Mouse (Mus musculus) embryonic facial prominence, embryonic 11.5 days (tissue): ENCODE data around the gene Pcnp. TPM values are rescaled to one million over a fixed set of nuclear protein-coding genes. Genes with fewer than 3 reads are reported as not detected.
"Not testable (repeated sequence)": the region's sequence is repeated elsewhere in the genome, so short reads cannot be mapped to it uniquely, and the experiment has no call there.

ENCODE experiments used
- ATAC-seq: fragments of 200-750 bp; cut with Nextera tagmentation; replicated peaks from 2 replicates; pipeline ENCODE4 v1.8.0; 2017; ENCODE audit warnings: low read depth; ENCODE audit not compliant: insufficient number of reproducible peaks, low FRiP score, low TSS enrichment
- DNase-seq: peaks from one replicate; pipeline ENCODE4 v3.0.0-alpha.2; 2015; ENCODE audit warnings: low spot score
- H3K27ac ChIP-seq: fragments of 300-500 bp; sonication (generic); replicated peaks from 2 replicates; pipeline ENCODE4 v1.5.1; 2014; ENCODE audit warnings: mild to moderate bottlenecking, low read depth, low read length, control low read depth
- H3K27me3 ChIP-seq: fragments of 300-500 bp; sonication (generic); 2 replicates; pipeline ENCODE4 v1.6.1; 2014; ENCODE audit warnings: mild to moderate bottlenecking, low read length, moderate library complexity, mixed read lengths; ENCODE audit not compliant: control insufficient read depth, insufficient read depth
- H3K36me3 ChIP-seq: fragments of 300-500 bp; sonication (generic); replicated peaks from 2 replicates; pipeline ENCODE4 v1.6.1; 2014; ENCODE audit warnings: low read depth, mild to moderate bottlenecking, low read length, moderate library complexity, mixed read lengths; ENCODE audit not compliant: control insufficient read depth, insufficient read depth
- H3K4me1 ChIP-seq: fragments of 300-500 bp; sonication (generic); 2 replicates; pipeline ENCODE4 v1.6.1; 2014; ENCODE audit warnings: low read length, mixed read lengths; ENCODE audit not compliant: control insufficient read depth, insufficient read depth
- H3K4me2 ChIP-seq: fragments of 300-500 bp; sonication (generic); 2 replicates; pipeline ENCODE4 v1.6.1; 2014; ENCODE audit warnings: low read depth, mild to moderate bottlenecking, control low read depth, low read length, moderate library complexity
- H3K4me3 ChIP-seq: fragments of 300-500 bp; sonication (generic); 2 replicates; pipeline ENCODE4 v1.5.1; 2014; ENCODE audit warnings: low read depth, low read length, control low read depth
- H3K9ac ChIP-seq: fragments of 300-500 bp; sonication (generic); replicated peaks from 2 replicates; pipeline ENCODE4 v1.6.1; 2014; ENCODE audit warnings: mild to moderate bottlenecking, control low read depth, low read length
- H3K9me3 ChIP-seq: fragments of 300-500 bp; sonication (generic); replicated peaks from 2 replicates; pipeline ENCODE4 v1.6.1; 2016; ENCODE audit warnings: mild to moderate bottlenecking, low read length, inconsistent platforms, mixed read lengths; ENCODE audit not compliant: control insufficient read depth
- WGBS: fragments of 180-500 bp; shearing (Covaris S2); extraction: QIAGEN DNeasy Blood & Tissue Kit; methylation state at CpG from one replicate; pipeline ENCODE4 v1.1.7; 2014; 5-methylcytosine and 5-hydroxymethylcytosine counted together
- polyA plus RNA-seq: library from polyadenylated mRNA; unstranded; fragments of >200 nt; fragmentation: Nextera tagmentation; extraction: Ambion mirVana; gene quantifications from 2 replicates; pipeline ENCODE4 v1.2.1, GENCODE M21; 2014

Pcnp gene
- polyA plus RNA-seq, 1 experiment from 2014 or later: 365 TPM

GRCm38 (mm10) chr16:55971735-55972615 lies 57.6 kb downstream of the Pcnp start:
- H3K4me3 ChIP-seq: no peak overlapping the region
- no peak overlapping the region for H3K27ac ChIP-seq
- no peaks in the 10 kb centered on the region for H3K4me1 ChIP-seq
- H3K27me3 ChIP-seq: no peaks in the 10 kb centered on the region
- ATAC-seq: no peak
- 81% methylated on average over 6 of the region's 6 CpGs for WGBS
- no peak overlapping the region for H3K9ac ChIP-seq
- peaks cover 6% of the 10 kb centered on the region for H3K36me3 ChIP-seq
- no peaks in the 10 kb centered on the region for H3K9me3 ChIP-seq
- no peak for DNase-seq
- no peak overlapping the region for H3K4me2 ChIP-seq

GRCm38 (mm10) chr16:55970416-55970815 lies 59.1 kb downstream of the Pcnp start:
- H3K36me3 ChIP-seq: peaks cover 6% of the 10 kb centered on the region
- no peak overlapping the region for H3K9ac ChIP-seq
- no peaks in the 10 kb centered on the region for H3K27me3 ChIP-seq
- H3K4me2 ChIP-seq: no peak overlapping the region
- no peaks in the 10 kb centered on the region for H3K4me1 ChIP-seq
- WGBS: 98% methylated on average over 5 of the region's 5 CpGs
- no peak overlapping the region for H3K4me3 ChIP-seq
- ATAC-seq (no peak), DNase-seq (no peak)
- no peaks in the 10 kb centered on the region for H3K9me3 ChIP-seq
- no peak overlapping the region for H3K27ac ChIP-seq

- H3K27ac ChIP-seq: no peak overlapping the region
- no peak overlapping the region for H3K4me3 ChIP-seq
- DNase-seq (peak; percentile 62), ATAC-seq (no peak)
- 91% methylated on average over 3 of the region's 3 CpGs for WGBS
- no peaks in the 10 kb centered on the region for H3K27me3 ChIP-seq
- H3K36me3 ChIP-seq: peaks cover 6% of the 10 kb centered on the region
- no peaks in the 10 kb centered on the region for H3K4me1 ChIP-seq
- H3K9me3 ChIP-seq: no peaks in the 10 kb centered on the region
- no peak overlapping the region for H3K9ac ChIP-seq
- no peak overlapping the region for H3K4me2 ChIP-seq
Observed at GRCm38 (mm10) chr16:55969147-55969546, 60.4 kb downstream of the Pcnp start.

- H3K27me3 ChIP-seq: no peaks in the 10 kb centered on the region
- H3K9me3 ChIP-seq: no peaks in the 10 kb centered on the region
- H3K36me3 ChIP-seq: peaks cover 6% of the 10 kb centered on the region
- whole genome bisulfite sequencing: 24% methylated on average over 1 of the region's 1 CpGs
- no peak overlapping the region for H3K27ac ChIP-seq
- peak overlapping the region; percentile 97 for H3K9ac ChIP-seq
- DNase-seq: no peak
- H3K4me1 ChIP-seq: no peaks in the 10 kb centered on the region
- no peak for ATAC-seq
- H3K4me3 ChIP-seq: peak overlapping the region; percentile 89
- peak overlapping the region; percentile 79 for H3K4me2 ChIP-seq
Observed at GRCm38 (mm10) chr16:55967221-55967620, 62.3 kb downstream of the Pcnp start.

GRCm38 (mm10) chr16:55966212-55966871 lies 63.2 kb downstream of the Pcnp start, which contains the start of gene Rpl24:
Gene Rpl24 (plus strand): TSS chr16:55966275.
- Histone ChIP-seq H3K9ac (peak within 1 kb of the TSS; percentile 97), H3K4me3 (peak within 1 kb of the TSS; percentile 89), H3K9me3 (no peaks in the 10 kb centered on the region), H3K4me1 (no peaks in the 10 kb centered on the region), H3K27me3 (no peaks in the 10 kb centered on the region), H3K27ac (peak within 1 kb of the TSS; percentile 72; the same call in 1 of the 2 replicates), H3K4me2 (peak within 1 kb of the TSS; percentile 79), H3K36me3 (peaks cover 6% of the 10 kb centered on the region)
- DNase-seq (peak; percentile 96), ATAC-seq (peak; percentile 88)
- WGBS: under 1% methylated on average over 42 of the region's 42 CpGs

GRCm38 (mm10) chr16:55964126-55964949 lies 65.2 kb downstream of the Pcnp start:
- ATAC-seq: no peak
- DNase-seq: peak; percentile 59
- no peak overlapping the region for H3K4me3 ChIP-seq
- no peaks in the 10 kb centered on the region for H3K4me1 ChIP-seq
- H3K9me3 ChIP-seq: no peaks in the 10 kb centered on the region
- no peak overlapping the region for H3K9ac ChIP-seq
- no peak overlapping the region for H3K27ac ChIP-seq
- H3K4me2 ChIP-seq: no peak overlapping the region
- 65% methylated on average over 4 of the region's 4 CpGs for WGBS
- no peaks in the 10 kb centered on the region for H3K27me3 ChIP-seq
- no peaks in the 10 kb centered on the region; the same call in 1 of the 2 replicates for H3K36me3 ChIP-seq

- not testable (repeated sequence) for H3K27ac ChIP-seq, H3K4me2 ChIP-seq, H3K4me3 ChIP-seq, DNase-seq, H3K9me3 ChIP-seq, H3K4me1 ChIP-seq, H3K36me3 ChIP-seq, ATAC-seq, H3K9ac ChIP-seq, H3K27me3 ChIP-seq
- 94% methylated on average over 6 of the region's 11 CpGs for WGBS
Observed at GRCm38 (mm10) chr16:55963068-55963467, 66.5 kb downstream of the Pcnp start.
